In genomic region chr5:51984966-51985365, GRCm38 (mm10) we compare ENCODE assay signal across 20 mouse cellular contexts.
A peak's percentile ranks its signal among the peaks of the same experiment; 100 is the strongest.
DNase-seq lines count a peak whose midpoint lies in the region; TF ChIP-seq lines count a peak whose summit lies in the region.
"Had no signal": no experiment of that assay in that cellular context is flagged by ENCODE, and none has a peak within 500 bp of the region (broad histone marks: within the 10 kb centered on the region; RNA-seq: fewer than 3 reads in every experiment).

No protein-coding gene starts in this region.

- H3K4me2 ChIP-seq in myocyte (ENCODE audit: low read depth), result peak overlapping the region; percentile 32
- H3K4me2 ChIP-seq: embryonic facial prominence, embryonic 12.5 days; limb, embryonic 15.5 days; liver, embryonic 15.5 days; midbrain, embryonic 13.5 days; neural tube, embryonic 13.5 days; stomach, embryonic 15.5 days had no signal

- TF ChIP-seq POLR2A in heart, adult 2 months (IDR thresholded peaks at IDR 0.05; ENCODE audit: insufficient read depth, low read depth, low read length), result no peak
- no peak for TF ChIP-seq POLR2A in myocyte (IDR thresholded peaks at IDR 0.05; ENCODE audit: insufficient read length, low read depth)

- no peaks in the 10 kb centered on the region for H3K27me3 ChIP-seq in heart, adult 2 months (ENCODE audit: control insufficient read depth, insufficient read depth, low read length)
- H3K27me3 ChIP-seq in heart, embryonic 10.5 days (ENCODE audit: insufficient read depth, poor library complexity, severe bottlenecking), result no peaks in the 10 kb centered on the region
- H3K27me3 ChIP-seq in myocyte (ENCODE audit: control insufficient read depth, insufficient read depth, insufficient read length), result no peaks in the 10 kb centered on the region
- H3K27me3 ChIP-seq: embryonic facial prominence, embryonic 12.5 days; limb, embryonic 15.5 days; liver, embryonic 15.5 days; midbrain, embryonic 13.5 days; neural tube, embryonic 13.5 days; Patski; stomach, embryonic 15.5 days had no signal

- no peak overlapping the region for H3ac ChIP-seq in myocyte (ENCODE audit: control insufficient read depth, insufficient read length)

- H3K4me1 ChIP-seq in heart, adult 2 months (ENCODE audit: control insufficient read depth, insufficient read depth, low read length), result no peaks in the 10 kb centered on the region
- no peaks in the 10 kb centered on the region for H3K4me1 ChIP-seq in heart, embryonic 10.5 days
- H3K4me1 ChIP-seq: embryonic facial prominence, embryonic 12.5 days; limb, embryonic 15.5 days; liver, embryonic 15.5 days; midbrain, embryonic 13.5 days; neural tube, embryonic 13.5 days; stomach, embryonic 15.5 days had no signal

- H3K79me2 ChIP-seq in heart, adult 2 months (replicated peaks; ENCODE audit: control insufficient read depth, insufficient read depth, low read length), result no peaks in the 10 kb centered on the region
- no peaks in the 10 kb centered on the region for H3K79me2 ChIP-seq in myocyte (ENCODE audit: control insufficient read depth, insufficient read depth)

- peak; percentile 23 to 30 for DNase-seq in cerebellum, postnatal 14 days
- DNase-seq in cerebellum, adult 18-20 months, result no peak
- DNase-seq in heart, adult 2 months, result peak; percentile 37 to 60
- no peak for DNase-seq in heart, embryonic 10.5 days (ENCODE audit: low spot score)
- DNase-seq in testis, postnatal 10 days (ENCODE audit: low spot score), result peak; percentile 21
- no peak for DNase-seq in testis, postnatal 14 days (ENCODE audit: low spot score)
- no peak for DNase-seq in adrenal gland, adult 18-20 months (ENCODE audit: low spot score in 2 of 2)
- DNase-seq: adrenal gland, postnatal 25 days; forebrain, postnatal 0 days; layer of hippocampus, postnatal 36 days had no signal

- no peak overlapping the region for H3K4me3 ChIP-seq in heart, adult 2 months
- H3K4me3 ChIP-seq in heart, embryonic 10.5 days, result no peak overlapping the region
- H3K4me3 ChIP-seq in myocyte, result no peak overlapping the region
- H3K4me3 ChIP-seq: embryonic facial prominence, embryonic 12.5 days; erythroblast, embryonic 14.5 days; limb, embryonic 15.5 days; liver, embryonic 15.5 days; midbrain, embryonic 13.5 days; neural tube, embryonic 13.5 days; stomach, embryonic 15.5 days had no signal

- TF ChIP-seq EP300 in heart, adult 2 months (IDR thresholded peaks at IDR 0.05; ENCODE audit: insufficient read depth, low read depth, low read length), result no peak

- no peaks in the 10 kb centered on the region for H3K9me3 ChIP-seq in heart, embryonic 10.5 days
- H3K9me3 ChIP-seq: embryonic facial prominence, embryonic 12.5 days; limb, embryonic 15.5 days; liver, embryonic 15.5 days; midbrain, embryonic 13.5 days; neural tube, embryonic 13.5 days; stomach, embryonic 15.5 days had no signal

- intact Hi-C loops in heart, adult 2 months (cut with DNase I), result loop anchor here (5.0 kb wide), 1 partner anchor 47 kb away; no protein-coding TSS in a partner anchor

- no peak overlapping the region for H3K9ac ChIP-seq in heart, adult 2 months (ENCODE audit: low read depth, low read length)
- H3K9ac ChIP-seq: embryonic facial prominence, embryonic 12.5 days; forebrain, postnatal 0 days; limb, embryonic 15.5 days; liver, embryonic 15.5 days; midbrain, embryonic 13.5 days; neural tube, embryonic 13.5 days; stomach, embryonic 15.5 days had no signal

- WGBS in heart, adult 2 months, result 61% methylated on average over 6 of the region's 6 CpGs
- 82% methylated on average over 6 of the region's 6 CpGs for WGBS in heart, embryonic 10.5 days

- peak overlapping the region; percentile 56 for H3K27ac ChIP-seq in heart, adult 2 months
- no peak overlapping the region for H3K27ac ChIP-seq in heart, embryonic 10.5 days
- H3K27ac ChIP-seq: embryonic facial prominence, embryonic 12.5 days; hindbrain, postnatal 0 days; limb, embryonic 15.5 days; liver, embryonic 15.5 days; midbrain, embryonic 13.5 days; neural tube, embryonic 13.5 days; stomach, embryonic 15.5 days had no signal

- TF ChIP-seq CTCF in heart, adult 2 months (IDR thresholded peaks at IDR 0.05), result no peak

- no peaks in the 10 kb centered on the region; the same call in 1 of the 2 replicates for H3K36me3 ChIP-seq in heart, adult 2 months (ENCODE audit: control insufficient read depth, insufficient read depth, low read length)
- no peaks in the 10 kb centered on the region for H3K36me3 ChIP-seq in heart, embryonic 10.5 days
- H3K36me3 ChIP-seq in myocyte (ENCODE audit: control insufficient read depth, insufficient read depth), result no peaks in the 10 kb centered on the region
- H3K36me3 ChIP-seq: embryonic facial prominence, embryonic 12.5 days; limb, embryonic 15.5 days; liver, embryonic 15.5 days; midbrain, embryonic 13.5 days; neural tube, embryonic 13.5 days; stomach, embryonic 15.5 days had no signal

TF ChIP-seq in myocyte, 11 proteins besides CTCF, POLR2A, EP300 and RAD21:
- peak in 1 of 3 experiments; percentile 64 for TF ChIP-seq MYOD1 (IDR thresholded peaks at IDR 0.05; ENCODE audit: control insufficient read depth in 1 of 3, insufficient read length in 2 of 3, low read depth in 2 of 3)
- peak; percentile 43 to 79 (median 45) for TF ChIP-seq MYOG (IDR thresholded peaks at IDR 0.05; ENCODE audit: control insufficient read depth in 1 of 3, insufficient read depth in 1 of 3, insufficient read length in 2 of 3, low read depth in 2 of 3)
- no peak for TF ChIP-seq USF1 (IDR thresholded peaks at IDR 0.05; ENCODE audit: low read depth)
- no peak for TF ChIP-seq REST (IDR thresholded peaks at IDR 0.05; ENCODE audit: insufficient read depth, insufficient read length)
- TF ChIP-seq CEBPB (IDR thresholded peaks at IDR 0.05; ENCODE audit: insufficient read depth, poor library complexity, severe bottlenecking), result 0 out of 2 replicates have a peak, but pooled peaks have one; percentile 0
- TF ChIP-seq E2F4 (IDR thresholded peaks at IDR 0.05; ENCODE audit: insufficient read depth), result no peak
- TF ChIP-seq TCF12 (IDR thresholded peaks at IDR 0.05; ENCODE audit: insufficient read depth, poor library complexity, severe bottlenecking), result no peak
- no peak for TF ChIP-seq SRF (IDR thresholded peaks at IDR 0.05; ENCODE audit: control insufficient read depth, insufficient read length, low read depth)

Comparison
In these comparisons a context has a peak if more than half of its experiments do, and no peak if none do; other contexts are left out.
1. DNase-seq: peak in cerebellum, postnatal 14 days (2 of 2), heart, adult 2 months (2 of 2) and testis, postnatal 10 days (single experiment); none in cerebellum, adult 18-20 months (0 of 2), heart, embryonic 10.5 days (single experiment), testis, postnatal 14 days (single experiment) and adrenal gland, adult 18-20 months (0 of 2).